Mouse (Mus musculus) left cerebral cortex, postnatal 25 days (tissue): ENCODE data around the gene Arid1b. TPM values are rescaled to one million over a fixed set of nuclear protein-coding genes. Genes with fewer than 3 reads are reported as not detected.
A peak's percentile ranks its signal among the peaks of the same experiment; 100 is the strongest.

Experiments used
- DNase-seq, 2 experiments: peaks; one replicate each; pipeline ENCODE4 v3.0.0; 2022; ENCODE audit warnings: low spot score in 2 of 2, mixed read lengths in 1 of 2
- intact Hi-C: fragments of 180-260 bp; cut with DNase I; formaldehyde crosslinking; loops from one replicate; pipeline ENCODE4 v1.15.1; 2025
- total RNA-seq, 2 experiments: library from RNA; stranded (reverse); gene quantifications; 2 replicates each; pipeline ENCODE4 v1.2.3; 2021

The Arid1b gene
- 10 to 100 TPM; 73.6 to 79.6 TPM for total RNA-seq

DNA sequence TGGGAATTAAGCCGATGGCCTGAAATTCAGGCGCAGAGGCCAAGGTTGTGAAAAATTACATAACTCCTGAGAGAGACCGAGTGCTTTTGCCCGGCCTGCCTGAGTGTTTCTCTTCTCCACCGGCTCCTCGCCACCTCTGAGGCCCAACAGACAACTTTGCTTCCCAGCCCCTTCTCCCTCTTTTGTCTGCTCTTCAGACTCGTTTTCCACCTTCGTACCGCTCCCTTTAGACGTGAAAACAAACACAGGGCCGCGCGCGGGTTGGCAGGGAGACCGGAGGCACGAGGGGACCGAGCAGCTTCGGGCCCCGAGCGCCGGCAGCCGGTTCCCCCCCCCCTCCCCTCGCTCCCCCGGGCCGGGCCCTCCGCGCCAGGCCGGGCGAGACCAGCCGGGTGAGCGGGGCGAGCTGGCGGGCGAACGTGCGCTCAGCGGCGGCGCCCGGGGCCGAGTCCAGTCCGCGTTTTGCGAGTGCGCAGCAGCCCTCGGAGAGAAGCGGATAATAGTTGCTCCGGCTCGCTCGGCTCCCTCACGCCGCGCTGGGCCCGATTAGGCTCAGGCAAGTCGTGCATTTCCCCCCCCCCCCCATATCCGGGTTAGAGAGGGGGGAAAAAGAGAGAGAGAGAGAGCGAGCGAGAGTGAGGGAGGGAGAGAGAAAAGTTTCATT is at the start of gene Arid1b:
Gene Arid1b (plus strand): TSS at position 493 of the 664 bp plus-strand sequence.
- DNase-seq, result peak; percentile 74 to 75
- intact Hi-C loops, result loop anchor here (2.0 to 10.0 kb wide), 2 partner anchors 215 to 401 kb away; no protein-coding TSS in a partner anchor

DNA sequence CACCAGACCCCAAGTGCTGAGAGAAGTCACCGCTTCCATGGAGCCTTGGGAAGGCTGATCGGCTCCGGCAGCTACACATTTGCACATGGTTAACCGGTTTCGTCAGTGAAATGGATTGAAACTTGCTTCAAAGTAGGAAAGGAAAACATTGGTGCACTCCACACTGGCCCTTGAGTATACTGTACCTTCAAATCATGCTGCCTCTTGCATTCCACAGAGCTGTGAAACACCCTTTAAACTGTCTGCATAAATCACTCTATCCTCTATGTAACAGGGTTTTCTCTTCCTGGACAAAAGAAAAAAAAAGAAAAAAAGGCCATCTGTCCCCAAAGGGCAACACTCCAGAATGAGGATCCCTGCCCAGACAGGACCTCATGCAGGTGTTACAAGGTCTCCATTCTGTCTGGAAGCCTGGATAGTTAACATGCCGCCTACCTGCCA is 48.8 kb upstream of the Arid1b start:
- intact Hi-C loops, result no loop called here
- DNase-seq, result no peak

DNA sequence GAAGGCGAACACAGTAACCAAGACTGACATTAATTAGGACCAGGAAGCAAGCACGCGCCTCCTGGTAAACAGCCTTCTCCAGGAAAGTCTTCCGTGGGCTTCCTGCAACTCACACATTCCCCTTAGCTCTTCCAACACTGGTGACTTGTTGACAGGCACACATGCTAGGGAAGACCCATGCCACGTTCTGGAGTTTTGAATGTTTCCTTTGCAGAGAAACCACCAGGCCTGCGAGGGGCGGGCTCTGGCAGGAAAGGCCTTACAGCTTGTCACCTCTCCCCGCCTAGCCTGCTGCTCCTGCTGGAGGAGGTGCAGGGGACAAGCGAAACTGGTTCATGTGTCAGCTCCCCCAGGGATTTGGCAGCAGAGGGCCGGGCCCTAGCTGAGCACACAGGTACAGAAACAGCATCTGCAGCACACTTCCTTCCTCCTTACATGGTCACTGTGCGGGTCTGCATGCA is 48.2 kb upstream of the Arid1b start:
- intact Hi-C loops, result no loop called here

DNA sequence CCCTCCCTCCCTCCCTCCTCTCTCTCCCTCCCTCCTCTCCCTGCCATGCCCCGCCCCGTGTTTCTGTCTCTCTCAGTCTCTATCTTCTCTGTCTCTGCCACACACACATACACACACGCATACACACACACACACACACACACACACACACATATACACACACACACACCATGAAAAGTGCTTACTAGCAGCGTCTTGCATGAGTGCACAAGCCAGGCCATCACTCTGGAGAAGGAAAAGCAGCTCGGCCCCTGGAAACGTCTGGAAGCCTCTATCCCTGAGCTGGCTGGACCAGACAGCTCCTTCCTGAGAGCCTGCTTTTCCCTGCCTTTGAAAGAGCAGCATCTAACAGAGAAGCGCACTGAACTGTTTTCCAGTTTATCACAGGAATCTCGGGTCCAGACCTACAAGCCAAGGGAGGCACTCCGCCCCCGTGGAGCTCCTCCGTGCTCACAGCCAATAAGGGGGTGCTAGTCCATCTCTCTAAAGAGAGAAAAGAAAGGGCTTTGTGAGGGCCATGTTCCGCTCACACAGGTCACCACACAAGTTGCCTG is 47.6 kb upstream of the Arid1b start:
- intact Hi-C loops, result no loop called here
- no peak for DNase-seq

More for the DNA sequence above, 48.2 kb upstream of the Arid1b start:
- no peak for DNase-seq

DNA sequence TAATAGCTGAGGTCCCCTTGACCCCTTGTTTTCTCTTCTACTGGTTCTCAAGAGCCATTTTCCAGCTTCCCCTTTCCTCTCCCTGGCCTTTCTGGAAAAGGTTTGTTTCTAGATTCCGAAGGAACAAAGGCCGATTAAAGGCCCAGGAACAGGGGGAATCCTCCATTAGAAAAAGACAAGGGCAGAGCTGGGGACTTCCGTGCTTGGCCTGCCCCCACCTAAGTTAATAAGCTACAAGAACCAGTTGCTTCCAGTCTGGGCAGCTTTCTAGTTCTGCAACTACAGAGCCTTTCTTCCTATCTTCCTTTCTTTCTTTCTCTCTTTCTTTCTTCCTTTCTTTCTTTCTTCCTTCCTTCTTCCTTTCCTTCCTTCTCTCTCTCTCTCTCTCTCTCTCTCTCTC is 47.1 kb upstream of the Arid1b start:
- intact Hi-C loops, result no loop called here
- DNase-seq, result no peak

DNA sequence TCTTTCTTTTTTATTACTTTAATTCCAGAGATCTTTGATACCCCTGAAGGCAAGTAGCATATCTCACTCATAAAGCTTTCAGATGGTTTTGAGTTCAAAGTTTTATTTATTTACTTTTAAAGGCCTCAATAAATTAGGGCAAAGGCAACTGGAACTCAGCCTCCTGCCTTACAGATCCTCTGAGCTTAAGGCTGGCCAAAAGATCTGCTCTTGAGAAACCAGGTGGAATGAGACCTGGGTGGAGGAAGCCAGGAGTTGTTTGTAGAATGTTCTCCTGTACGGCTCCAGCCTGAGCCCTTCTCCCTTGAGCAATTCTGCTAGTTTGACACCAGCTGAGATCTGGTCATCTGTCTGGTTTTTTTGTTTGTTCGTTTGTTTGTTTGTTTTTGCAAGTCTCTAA is 46.7 kb upstream of the Arid1b start:
- intact Hi-C loops, result no loop called here
- no peak for DNase-seq

DNA sequence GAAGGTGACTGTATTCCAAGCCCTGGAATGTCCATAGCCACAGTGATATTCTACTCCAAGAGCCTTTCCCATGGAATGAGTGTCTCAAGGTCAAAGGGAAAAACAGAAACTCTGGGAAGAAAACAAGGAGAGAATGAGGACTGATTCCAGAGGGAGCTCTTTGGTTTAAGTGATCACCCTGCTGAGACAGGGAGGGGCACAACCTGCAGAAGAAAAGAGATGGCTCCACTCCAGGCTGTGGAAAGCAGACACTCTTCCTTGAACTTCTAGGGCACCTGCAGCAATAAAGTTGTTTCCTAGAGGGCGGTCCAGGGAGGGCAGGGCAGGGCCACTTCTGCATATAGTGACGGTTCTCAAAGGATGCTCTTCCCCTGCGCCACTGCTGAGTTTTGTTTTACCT is 45.6 kb upstream of the Arid1b start:
- intact Hi-C loops, result no loop called here
- DNase-seq, result no peak

DNA sequence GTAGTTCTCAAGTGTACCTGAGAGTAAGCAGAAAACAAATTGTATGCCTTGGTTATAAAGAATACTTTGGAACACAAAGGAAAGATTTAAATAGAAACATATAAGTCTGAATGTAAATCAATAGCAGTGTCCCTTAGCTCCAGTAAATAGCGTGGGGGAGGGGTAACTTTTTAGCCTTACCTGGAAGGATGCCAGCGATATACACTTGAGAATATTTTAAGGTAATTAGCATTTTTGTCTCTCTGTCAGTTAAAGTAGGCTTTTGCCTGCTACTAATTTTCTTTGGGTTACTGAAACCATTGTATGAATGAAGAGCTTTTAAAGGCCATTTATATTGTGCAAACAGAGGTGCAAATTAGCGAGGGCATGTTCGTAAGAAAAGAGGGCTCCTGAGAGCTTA is 39.7 kb upstream of the Arid1b start:
- intact Hi-C loops, result no loop called here
- no peak for DNase-seq

DNA sequence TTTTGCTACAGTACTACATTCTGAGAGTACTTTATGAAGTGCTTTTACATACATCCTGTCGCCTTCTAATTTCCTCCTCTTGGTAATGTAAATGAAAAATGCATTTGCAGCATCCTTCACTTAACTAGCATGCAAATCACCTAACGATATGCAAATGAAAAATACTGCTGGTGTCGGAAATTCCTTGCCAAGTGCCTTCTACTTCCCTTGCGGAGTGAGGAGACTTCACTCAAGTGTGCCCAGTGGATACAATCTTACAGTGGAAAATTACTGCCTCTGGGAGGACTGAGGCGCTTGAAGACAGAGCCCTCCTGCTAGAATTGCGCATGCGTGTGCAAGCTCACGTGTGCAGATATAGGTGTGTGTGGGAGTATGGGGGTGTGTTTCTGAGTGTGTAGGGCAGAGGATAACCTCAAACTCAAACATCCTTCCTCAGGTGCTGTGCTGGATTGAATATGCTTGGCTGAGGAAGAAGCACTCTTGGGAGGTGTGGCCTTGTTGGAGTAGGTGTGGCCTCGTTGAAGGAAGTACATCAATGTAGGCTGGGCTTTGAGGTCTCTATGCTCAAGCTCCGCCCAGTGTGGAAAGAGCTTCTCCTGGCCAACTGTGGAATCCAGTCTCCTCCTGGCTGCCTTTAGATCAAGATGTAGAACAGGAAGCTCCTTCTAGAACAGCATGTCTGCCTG is 29.8 kb upstream of the Arid1b start:
- intact Hi-C loops, result no loop called here
- peak in 1 of 2 experiments; percentile 67 for DNase-seq

DNA sequence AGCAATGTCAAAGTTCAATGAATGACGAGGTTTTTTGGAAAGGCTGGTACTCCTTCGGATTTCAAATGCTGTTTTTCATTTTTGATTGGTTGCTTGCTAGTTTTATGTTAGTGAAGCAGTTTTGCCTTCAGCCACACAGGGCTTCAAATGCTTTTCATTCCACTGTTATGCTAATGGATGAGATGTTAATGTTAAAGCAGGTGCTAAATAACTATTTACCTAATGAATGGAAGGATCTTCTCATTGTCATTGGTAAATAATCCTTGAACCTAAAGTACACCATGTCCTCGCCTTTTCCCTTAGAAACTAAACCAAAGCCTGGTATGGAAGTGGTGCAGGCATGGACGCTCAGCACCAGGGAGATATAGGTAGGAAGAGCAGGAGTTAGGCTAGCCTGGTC is 26.9 kb upstream of the Arid1b start:
- no peak for DNase-seq
- intact Hi-C loops, result no loop called here

DNA sequence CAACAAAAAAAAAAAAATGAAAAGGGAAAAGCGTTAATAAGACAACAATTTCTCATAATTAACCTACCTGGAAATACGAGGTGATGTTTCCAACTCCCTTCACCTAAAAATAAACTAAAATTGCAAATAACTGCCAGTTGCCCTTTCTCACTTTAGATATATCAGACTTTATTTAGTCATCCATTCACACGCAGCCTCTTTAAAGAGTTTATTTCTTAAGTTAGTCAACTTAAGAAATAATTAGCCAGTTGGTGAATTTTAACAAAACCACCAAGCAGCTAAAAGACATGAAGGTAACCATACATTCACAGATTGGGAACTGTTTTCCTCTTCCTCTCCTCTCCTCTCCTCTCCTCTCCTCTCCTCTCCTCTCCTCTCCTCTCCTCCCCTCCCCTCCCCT is 26.1 kb upstream of the Arid1b start:
- DNase-seq, result no peak
- intact Hi-C loops, result no loop called here

DNA sequence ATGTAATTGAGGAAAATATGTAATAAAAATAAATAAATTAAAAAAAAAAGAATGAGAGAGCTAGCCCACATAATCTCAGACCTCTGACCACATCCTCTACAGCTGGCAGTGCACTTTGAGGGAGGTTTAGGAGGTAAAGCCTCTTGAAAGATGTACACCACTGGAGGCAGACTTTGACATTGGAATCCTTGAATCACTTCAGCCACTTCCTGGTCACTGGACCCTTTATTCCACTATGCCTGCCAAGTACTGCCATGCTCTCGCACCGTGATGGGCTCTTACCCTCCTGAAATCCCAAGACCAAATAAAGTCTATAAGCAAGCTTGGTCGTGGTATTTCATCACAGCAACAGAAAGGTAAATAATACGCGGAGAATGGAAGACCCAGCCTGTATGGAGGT is 25.3 kb upstream of the Arid1b start:
- intact Hi-C loops, result no loop called here
- no peak for DNase-seq

DNA sequence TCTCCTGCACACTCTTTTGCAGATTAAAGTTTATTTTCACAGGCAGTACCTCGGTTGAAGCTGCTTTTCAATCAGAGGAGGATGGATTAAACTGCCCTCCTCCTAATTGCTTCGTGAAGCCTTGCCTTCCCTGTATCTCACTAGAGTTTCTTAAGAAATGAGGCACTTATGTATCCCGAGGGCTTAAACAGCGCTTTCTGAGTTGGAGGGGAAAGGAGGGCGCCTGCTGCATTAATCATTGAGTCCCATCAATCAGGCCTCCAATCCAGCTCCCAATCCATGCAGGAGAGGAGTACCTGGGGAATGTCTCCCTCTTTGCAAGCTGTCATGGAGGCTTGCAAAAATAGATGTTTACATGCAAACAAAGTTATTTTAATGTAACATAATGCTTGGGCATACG is 21.9 kb upstream of the Arid1b start:
- intact Hi-C loops, result no loop called here
- no peak for DNase-seq

DNA sequence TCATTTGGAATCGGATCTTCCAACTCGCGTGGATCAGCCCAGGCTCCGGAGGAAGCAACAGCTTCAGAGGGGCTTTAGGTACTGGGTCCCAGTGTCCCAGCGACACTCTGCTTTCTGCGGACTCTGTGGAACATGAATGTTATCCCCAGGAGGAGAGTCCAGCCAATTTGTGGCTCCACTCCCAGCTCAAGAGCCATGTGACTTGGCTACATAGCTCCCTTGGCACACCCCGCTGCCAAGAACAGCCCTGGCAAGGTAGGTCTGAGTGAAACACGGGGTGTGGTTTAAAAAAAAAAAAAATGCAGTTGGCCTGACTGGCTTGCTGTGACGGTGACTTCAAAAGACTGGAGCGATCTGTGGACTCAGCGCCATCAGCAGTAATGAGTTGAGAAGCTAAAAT is 19.4 kb upstream of the Arid1b start:
- intact Hi-C loops, result no loop called here
- DNase-seq, result peak; percentile 28 to 59

DNA sequence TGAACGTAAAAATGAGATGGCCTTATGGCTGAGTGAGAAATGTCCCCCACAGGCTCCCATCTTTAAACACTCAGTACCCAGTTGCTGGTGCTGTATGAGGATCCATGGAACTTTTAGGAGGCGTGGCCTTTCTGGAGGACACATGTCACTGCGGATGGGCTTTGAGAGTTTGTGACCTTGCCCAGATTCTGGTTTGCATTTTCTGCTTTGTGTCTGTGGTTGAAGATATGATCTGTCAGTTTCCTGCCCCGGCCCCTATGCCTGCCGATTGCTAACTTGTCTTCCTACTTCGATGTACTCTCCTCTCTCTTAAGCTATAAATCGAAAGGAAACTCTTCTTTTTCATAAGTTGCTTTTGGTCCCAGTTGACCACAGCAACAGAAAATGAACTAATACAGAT is 14.0 kb upstream of the Arid1b start:
- intact Hi-C loops, result no loop called here
- no peak for DNase-seq

DNA sequence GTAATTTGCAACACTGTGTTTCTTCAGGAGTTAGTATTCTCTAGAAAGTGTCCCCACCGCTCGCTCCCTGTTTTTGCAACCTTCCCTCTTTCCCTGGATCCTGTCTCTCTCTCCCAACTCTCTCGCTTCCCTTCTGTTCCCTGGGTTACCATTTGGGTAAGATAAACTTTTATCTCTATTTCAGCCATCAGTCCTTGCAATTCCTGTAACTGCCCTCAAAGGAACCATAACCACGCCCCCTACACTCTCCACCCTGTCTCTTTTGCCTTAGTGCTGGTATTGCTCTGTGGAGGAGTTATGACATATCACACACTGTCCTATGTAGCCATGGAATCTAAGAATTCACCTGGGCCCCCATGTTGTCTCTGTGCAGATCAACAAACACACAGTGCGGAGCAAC is 11.3 kb upstream of the Arid1b start:
- intact Hi-C loops, result no loop called here
- DNase-seq, result no peak

DNA sequence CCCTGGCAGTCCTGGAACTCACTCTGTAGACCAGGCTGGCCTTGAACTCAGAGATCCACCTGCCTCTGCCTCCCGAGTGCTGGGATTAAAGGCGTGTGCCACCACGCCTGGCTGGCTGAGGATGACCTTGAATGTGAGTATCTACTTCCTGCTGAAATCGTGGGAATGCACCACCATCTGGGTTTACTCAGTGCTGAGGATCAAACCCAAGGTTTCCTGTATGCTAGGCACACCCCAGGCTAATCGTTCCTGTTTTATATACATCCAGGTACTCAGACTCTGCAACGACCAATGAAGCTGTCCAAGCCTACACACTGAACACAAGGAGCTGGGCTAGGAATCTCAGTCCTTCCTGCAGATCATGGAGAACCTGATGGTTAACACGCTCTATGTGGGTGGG is 9.4 kb upstream of the Arid1b start:
- intact Hi-C loops, result no loop called here

DNA sequence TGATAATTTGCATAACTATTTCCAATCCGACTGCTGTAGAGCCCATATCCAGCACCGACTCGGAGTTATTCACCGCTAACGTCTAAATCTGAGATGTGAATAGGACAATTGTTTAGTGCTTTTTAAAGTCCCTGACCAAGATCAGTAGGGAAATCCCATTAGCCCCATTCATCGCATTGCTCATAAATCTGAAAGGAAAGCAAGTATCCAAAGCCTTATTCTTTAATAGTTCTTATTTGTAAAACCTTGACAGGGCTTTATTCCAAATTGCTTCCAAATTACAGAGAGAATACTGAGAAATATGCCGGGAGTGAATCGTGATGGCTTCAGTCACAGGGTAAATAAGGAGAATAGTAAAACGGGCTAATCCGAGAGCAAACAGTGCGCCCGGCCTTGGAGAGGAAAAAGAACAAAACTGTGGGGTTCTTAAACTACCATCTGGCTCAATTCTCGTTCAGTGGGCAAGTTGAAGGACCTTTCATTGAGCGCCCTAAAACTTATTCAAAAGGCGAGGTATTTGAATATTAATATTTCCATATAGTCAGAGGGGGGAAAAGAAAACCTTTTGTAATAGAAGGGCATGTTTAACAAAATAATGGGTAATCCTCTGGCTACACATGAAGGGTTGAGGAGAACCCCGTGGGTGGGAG is 3.1 kb upstream of the Arid1b start:
- intact Hi-C loops, result loop anchor here (10.0 kb wide), 1 partner anchor 404 kb away; no protein-coding TSS in a partner anchor
- DNase-seq, result no peak

More for the DNA sequence above, 9.4 kb upstream of the Arid1b start:
- DNase-seq, result no peak

DNA sequence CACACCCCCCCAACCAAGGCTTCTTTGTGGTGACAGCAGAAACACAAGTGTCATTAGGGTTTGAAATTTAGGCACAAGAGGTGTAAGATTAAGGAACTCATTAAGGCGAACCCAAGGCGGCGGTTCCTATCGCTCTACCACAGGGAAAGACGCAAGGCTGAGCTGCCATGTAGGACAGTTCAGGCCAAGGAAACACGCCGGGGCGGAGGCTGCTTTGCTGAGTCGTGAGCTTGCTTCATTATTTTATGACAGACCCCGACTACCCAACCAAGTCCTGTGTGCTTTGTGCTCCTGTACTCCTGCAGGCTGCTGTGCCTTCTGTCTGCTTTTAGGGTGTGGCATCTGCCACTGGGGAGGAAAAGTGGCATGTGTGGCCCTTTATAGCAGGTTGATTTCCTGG is 2.5 kb upstream of the Arid1b start:
- intact Hi-C loops, result loop anchor here (10.0 kb wide), 1 partner anchor 403 kb away; no protein-coding TSS in a partner anchor
- no peak for DNase-seq

DNA sequence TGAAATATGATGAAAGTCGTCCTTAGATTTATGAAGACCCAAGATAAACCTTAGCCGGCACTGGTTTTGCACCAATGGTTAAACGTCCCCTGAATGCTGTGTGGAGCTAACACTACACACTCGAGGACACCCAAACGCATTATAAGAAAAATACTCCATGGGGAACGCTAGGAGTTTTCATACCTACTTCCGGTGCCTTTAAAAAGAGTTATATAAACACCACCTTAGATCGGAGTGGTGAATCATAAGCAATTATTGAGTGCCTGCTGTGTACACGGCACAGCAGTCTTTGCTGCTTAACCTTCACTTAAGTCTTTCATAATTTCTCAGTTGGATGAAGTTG is 664 bp upstream of the Arid1b start:
- intact Hi-C loops, result loop anchor here (10.0 kb wide), 1 partner anchor 401 kb away; no protein-coding TSS in a partner anchor

DNA sequence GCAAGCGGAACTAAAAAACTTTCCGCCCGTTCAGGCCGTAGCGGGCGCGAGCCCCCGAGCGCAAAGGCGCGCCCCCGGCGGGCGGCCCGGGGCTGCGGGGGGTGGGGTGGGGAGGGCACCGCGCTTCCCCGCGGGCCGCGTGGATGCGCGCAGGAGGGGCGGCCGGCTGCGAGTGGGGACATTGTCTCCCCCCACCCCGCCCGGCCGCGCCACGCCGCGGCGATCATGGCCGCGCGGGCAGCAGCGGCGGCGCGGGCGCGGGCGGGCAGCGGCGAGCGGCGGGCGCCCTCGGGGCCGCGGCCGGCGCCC is 326 bp downstream of the Arid1b start:
- no peak for DNase-seq

More for the DNA sequence above, 664 bp upstream of the Arid1b start:
- DNase-seq, result no peak

More for the DNA sequence above, 326 bp downstream of the Arid1b start:
- intact Hi-C loops, result loop anchor here (2.0 to 10.0 kb wide), 2 partner anchors 216 to 400 kb away; no protein-coding TSS in a partner anchor
